Comparison of ENCODE assay signal across 21 mouse cellular contexts in the genomic region with DNA sequence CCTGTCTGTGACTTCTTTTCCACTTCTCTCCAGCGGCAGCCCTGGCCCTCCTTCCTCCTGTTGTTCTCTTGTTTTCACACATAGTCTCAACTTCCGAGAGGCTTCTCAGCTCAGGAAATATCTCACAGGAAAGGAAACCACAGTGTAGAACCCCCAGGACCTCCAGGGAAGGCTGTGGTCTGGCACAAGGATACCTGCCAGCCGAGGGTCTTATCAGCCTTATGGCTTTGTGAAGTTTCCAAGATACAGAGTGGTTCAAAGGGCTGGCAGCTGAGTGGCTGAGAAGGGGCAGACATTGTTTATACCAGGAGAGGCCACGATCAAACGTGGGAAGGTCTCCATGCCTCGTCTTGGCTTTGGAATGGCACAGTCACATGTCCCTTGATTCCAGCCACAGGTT. TPM values are rescaled to one million over a fixed set of nuclear protein-coding genes. Genes with fewer than 3 reads are reported as not detected.
DNase-seq lines count a peak whose midpoint lies in the region; ATAC-seq and TF ChIP-seq lines count a peak whose summit lies in the region.
"Had no signal": no experiment of that assay in that cellular context is flagged by ENCODE, and none has a peak within 500 bp of the region (broad histone marks: within the 10 kb centered on the region; RNA-seq: fewer than 3 reads in every experiment).

No protein-coding gene starts in this region.

- TF ChIP-seq CTCF in heart, postnatal 0 days (IDR thresholded peaks at IDR 0.05; ENCODE audit: low read depth) = no peak

- H3K4me1 ChIP-seq in heart, postnatal 0 days (ENCODE audit: control insufficient read depth, insufficient read depth) = no peaks in the 10 kb centered on the region
- H3K4me1 ChIP-seq in midbrain, embryonic 10.5 days = peaks cover 51% of the 10 kb centered on the region
- H3K4me1 ChIP-seq in midbrain, embryonic 13.5 days (replicated peaks) = peaks cover 11% of the 10 kb centered on the region
- H3K4me1 ChIP-seq in forebrain, embryonic 16.5 days (replicated peaks; ENCODE audit: control insufficient read depth, insufficient read depth, low read length) = no peaks in the 10 kb centered on the region
- H3K4me1 ChIP-seq: embryonic facial prominence, embryonic 13.5 days; limb, embryonic 13.5 days had no signal

- 0 out of 2 replicates have a peak, but pooled peaks cover 3% of the 10 kb centered on the region for H3K27me3 ChIP-seq in heart, postnatal 0 days (ENCODE audit: control insufficient read depth, insufficient read depth, low read length)
- peaks cover 36% of the 10 kb centered on the region for H3K27me3 ChIP-seq in midbrain, embryonic 10.5 days (ENCODE audit: low read depth, poor library complexity, severe bottlenecking)
- no peaks in the 10 kb centered on the region; the same call in 1 of the 2 replicates for H3K27me3 ChIP-seq in midbrain, embryonic 13.5 days
- no peaks in the 10 kb centered on the region; the same call in 1 of the 2 replicates for H3K27me3 ChIP-seq in forebrain, embryonic 16.5 days (replicated peaks; ENCODE audit: control insufficient read depth, insufficient read depth, low read length)
- H3K27me3 ChIP-seq: CH12.LX; neural tube, embryonic 12.5 days had no signal

- H3K36me3 ChIP-seq in heart, postnatal 0 days (replicated peaks; ENCODE audit: control insufficient read depth, insufficient read depth, low read length) = no peaks in the 10 kb centered on the region
- peaks cover 21% of the 10 kb centered on the region for H3K36me3 ChIP-seq in midbrain, embryonic 10.5 days
- H3K36me3 ChIP-seq in midbrain, embryonic 13.5 days = no peaks in the 10 kb centered on the region
- no peaks in the 10 kb centered on the region for H3K36me3 ChIP-seq in forebrain, embryonic 16.5 days (ENCODE audit: control insufficient read depth, insufficient read depth)
- H3K36me3 ChIP-seq: embryonic facial prominence, embryonic 13.5 days; limb, embryonic 13.5 days; neural tube, embryonic 12.5 days had no signal

- no peak overlapping the region for H3K9ac ChIP-seq in heart, postnatal 0 days (replicated peaks; ENCODE audit: low read depth, low read length)
- no peak overlapping the region for H3K9ac ChIP-seq in midbrain, embryonic 13.5 days (replicated peaks)
- no peak overlapping the region for H3K9ac ChIP-seq in forebrain, embryonic 16.5 days (replicated peaks; ENCODE audit: low read depth, low read length)
- H3K9ac ChIP-seq: embryonic facial prominence, embryonic 13.5 days; forebrain, embryonic 13.5 days; limb, embryonic 13.5 days; neural tube, embryonic 12.5 days had no signal

- H3K9me3 ChIP-seq in heart, postnatal 0 days (replicated peaks; ENCODE audit: control insufficient read depth, low read length) = no peaks in the 10 kb centered on the region
- H3K9me3 ChIP-seq in midbrain, embryonic 10.5 days (replicated peaks) = 0 out of 2 replicates have a peak, but pooled peaks cover 2% of the 10 kb centered on the region
- H3K9me3 ChIP-seq in midbrain, embryonic 13.5 days = no peaks in the 10 kb centered on the region
- H3K9me3 ChIP-seq in forebrain, embryonic 16.5 days (ENCODE audit: control insufficient read depth, low read length) = no peaks in the 10 kb centered on the region
- H3K9me3 ChIP-seq: embryonic facial prominence, embryonic 13.5 days; forebrain, embryonic 13.5 days; limb, embryonic 13.5 days; neural tube, embryonic 12.5 days had no signal

- no peak overlapping the region for H3K4me2 ChIP-seq in heart, postnatal 0 days (ENCODE audit: low read depth, low read length)
- no peak overlapping the region for H3K4me2 ChIP-seq in midbrain, embryonic 13.5 days (replicated peaks)
- H3K4me2 ChIP-seq in forebrain, embryonic 16.5 days (ENCODE audit: low read length) = no peak overlapping the region
- H3K4me2 ChIP-seq: embryonic facial prominence, embryonic 13.5 days; forebrain, embryonic 13.5 days; limb, embryonic 13.5 days; neural tube, embryonic 12.5 days had no signal

- 28% methylated on average over 6 of the region's 6 CpGs for WGBS in heart, postnatal 0 days
- 66% methylated on average over 6 of the region's 6 CpGs for WGBS in midbrain, embryonic 10.5 days
- WGBS in midbrain, embryonic 13.5 days = 68% methylated on average over 6 of the region's 6 CpGs
- WGBS in forebrain, embryonic 16.5 days = 61% methylated on average over 6 of the region's 6 CpGs

- H3K4me3 ChIP-seq in heart, postnatal 0 days (ENCODE audit: low read depth, low read length) = no peak overlapping the region
- H3K4me3 ChIP-seq in midbrain, embryonic 10.5 days = no peak overlapping the region
- no peak overlapping the region for H3K4me3 ChIP-seq in midbrain, embryonic 13.5 days (replicated peaks)
- H3K4me3 ChIP-seq in forebrain, embryonic 16.5 days (replicated peaks; ENCODE audit: low read length) = no peak overlapping the region
- H3K4me3 ChIP-seq: embryonic facial prominence, embryonic 13.5 days; forebrain, embryonic 13.5 days; limb, embryonic 13.5 days; neural tube, embryonic 12.5 days had no signal

- no peak for ATAC-seq in heart, postnatal 0 days (ENCODE audit: insufficient read depth, low read depth)
- no peak for ATAC-seq in midbrain, embryonic 13.5 days
- ATAC-seq in forebrain, embryonic 16.5 days = no peak
- ATAC-seq: forebrain, embryonic 13.5 days; inflammation-experienced regulatory T-cells, adult 6 months; Patski had no signal

- peak; percentile 10 for DNase-seq in embryo, embryonic 9.5 days (ENCODE audit: extremely low spot score)
- no peak for DNase-seq in embryo, embryonic 10 days (ENCODE audit: low spot score)
- no peak for DNase-seq in heart, postnatal 0 days (ENCODE audit: low spot score)
- DNase-seq in heart, adult 9 months (ENCODE audit: low spot score in 2 of 2) = no peak
- DNase-seq in midbrain, embryonic 10.5 days (ENCODE audit: low spot score) = no peak
- no peak for DNase-seq in frontal cortex, postnatal 36 days (ENCODE audit: low spot score in 2 of 2)
- DNase-seq: cerebellum, postnatal 25 days; right cerebral cortex, postnatal 14 days; thymus, postnatal 36 days had no signal

- peak overlapping the region; percentile 13; the same call in 1 of the 2 replicates for H3K27ac ChIP-seq in heart, postnatal 0 days (ENCODE audit: low read depth)
- H3K27ac ChIP-seq in midbrain, embryonic 10.5 days (replicated peaks) = peak overlapping the region; percentile 86
- no peak overlapping the region for H3K27ac ChIP-seq in midbrain, embryonic 13.5 days
- no peak overlapping the region for H3K27ac ChIP-seq in forebrain, embryonic 16.5 days (ENCODE audit: low read length)
- H3K27ac ChIP-seq: embryonic facial prominence, embryonic 13.5 days; forebrain, embryonic 13.5 days; limb, embryonic 13.5 days; macrophage; neural tube, embryonic 12.5 days; stomach, postnatal 0 days had no signal

- no peak for TF ChIP-seq EP300 in heart, postnatal 0 days (IDR thresholded peaks at IDR 0.05; ENCODE audit: low read depth)

RNA-seq across cellular contexts. Expression of gene Efcc1, which starts 9.2 kb away (rescaled TPM):
- 0.77 TPM in 1 of 2 replicates, not detected in the other for total RNA-seq in heart, postnatal 0 days (2014; rRNA removed; ENCODE audit: low replicate concordance)
- 0.62 and 0.75 TPM in 2 replicates for polyA plus RNA-seq in heart, postnatal 0 days (2015; fragmentation: Nextera tagmentation; extraction: Ambion mirVana)
- 5.4 and 7.2 TPM in 2 replicates for polyA plus RNA-seq in midbrain, embryonic 10.5 days (2016; fragmentation: Nextera tagmentation; extraction: Ambion mirVana)
- 3.2 and 4.2 TPM in 2 replicates for polyA plus RNA-seq in midbrain, embryonic 13.5 days (2015; fragmentation: Nextera tagmentation; extraction: Ambion mirVana)
- polyA plus RNA-seq in forebrain, embryonic 16.5 days (2015; fragmentation: Nextera tagmentation; extraction: Ambion mirVana) = 1.8 and 2.3 TPM in 2 replicates
- total RNA-seq: CH12.LX had no signal
- polyA plus RNA-seq: macrophage had no signal

RNA-seq across cellular contexts. Expression of gene Gp9, which starts 38.0 kb away (rescaled TPM):
- total RNA-seq in heart, postnatal 0 days (2014; rRNA removed; ENCODE audit: low replicate concordance) = 0.19 and 0.23 TPM in 2 replicates
- 0.89 and 1.0 TPM in 2 replicates for polyA plus RNA-seq in heart, postnatal 0 days (2015; fragmentation: Nextera tagmentation; extraction: Ambion mirVana)
- polyA plus RNA-seq in midbrain, embryonic 10.5 days (2016; fragmentation: Nextera tagmentation; extraction: Ambion mirVana) = 2.8 and 3.4 TPM in 2 replicates
- polyA plus RNA-seq in midbrain, embryonic 13.5 days (2015; fragmentation: Nextera tagmentation; extraction: Ambion mirVana) = 0.54 and 1.1 TPM in 2 replicates
- 0.24 and 0.39 TPM in 2 replicates for polyA plus RNA-seq in forebrain, embryonic 16.5 days (2015; fragmentation: Nextera tagmentation; extraction: Ambion mirVana)
- total RNA-seq: CH12.LX; gastrocnemius, adult 18-20 months had no signal
- polyA plus RNA-seq: Patski had no signal

Comparison
In these comparisons a context has a peak if more than half of its experiments do, and no peak if none do; other contexts are left out.
1. H3K27ac ChIP-seq: peak in heart, postnatal 0 days (single experiment) and midbrain, embryonic 10.5 days (single experiment); none in midbrain, embryonic 13.5 days (single experiment) and forebrain, embryonic 16.5 days (single experiment).